Mouse (Mus musculus) stomach, adult 2 months (tissue): ENCODE data around the gene Gm13304. TPM values are rescaled to one million over a fixed set of nuclear protein-coding genes. Genes with fewer than 3 reads are reported as not detected.

Experiments
- polyA plus RNA-seq: library from polyadenylated mRNA; depleted of rRNA; stranded (reverse); fragments of >200 nt; gene quantifications from 2 replicates; pipeline ENCODE4 v1.2.3, GENCODE M21; 2012; rRNA removed

Gene Gm13304
- polyA plus RNA-seq: not detected in 2 replicates

DNA sequence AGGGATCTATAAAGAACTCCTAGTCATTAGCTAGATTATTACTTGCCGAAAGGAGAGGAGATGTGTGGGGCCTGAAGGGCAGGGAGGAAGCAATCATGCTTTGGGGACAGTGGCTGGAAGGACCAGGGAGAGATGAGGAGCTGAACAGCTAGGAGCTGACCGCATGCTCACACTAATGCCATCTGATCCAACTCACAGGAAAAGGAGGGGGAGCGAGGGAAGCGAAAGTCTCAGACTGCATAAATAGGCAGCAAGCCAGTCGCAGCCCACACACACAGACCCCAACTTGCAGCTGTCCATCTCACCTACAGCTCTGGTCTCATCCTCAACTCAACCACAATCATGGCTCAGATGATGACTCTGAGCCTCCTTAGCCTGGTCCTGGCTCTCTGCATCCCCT lies at the start of gene Gm13304:
Gm13304 (plus strand) TSS at position 301 of the 400 bp plus-strand sequence.

DNA sequence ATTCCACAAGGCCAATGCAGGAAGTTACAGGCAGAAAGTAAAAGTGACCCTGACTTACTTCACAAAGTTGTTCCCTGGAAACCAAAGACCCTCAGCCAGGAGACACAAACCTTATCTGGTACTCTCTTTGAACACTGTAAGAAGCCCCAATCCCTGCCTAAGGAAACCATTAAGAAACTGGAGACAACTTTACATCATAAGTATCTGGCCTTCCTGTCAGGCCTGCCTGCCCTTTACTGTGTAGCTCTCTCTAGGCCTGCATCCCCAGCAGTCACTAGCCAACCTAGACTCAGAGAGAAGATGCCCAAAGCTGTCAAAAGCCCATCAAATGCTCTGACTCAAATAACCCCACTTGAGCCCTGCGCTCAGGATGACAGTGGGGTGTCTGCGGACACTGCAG lies 23.7 kb upstream of the Gm13304 start, which contains the start of gene Gm3893:
Gm3893 (plus strand) TSS at position 301 of the 400 bp plus-strand sequence.

DNA sequence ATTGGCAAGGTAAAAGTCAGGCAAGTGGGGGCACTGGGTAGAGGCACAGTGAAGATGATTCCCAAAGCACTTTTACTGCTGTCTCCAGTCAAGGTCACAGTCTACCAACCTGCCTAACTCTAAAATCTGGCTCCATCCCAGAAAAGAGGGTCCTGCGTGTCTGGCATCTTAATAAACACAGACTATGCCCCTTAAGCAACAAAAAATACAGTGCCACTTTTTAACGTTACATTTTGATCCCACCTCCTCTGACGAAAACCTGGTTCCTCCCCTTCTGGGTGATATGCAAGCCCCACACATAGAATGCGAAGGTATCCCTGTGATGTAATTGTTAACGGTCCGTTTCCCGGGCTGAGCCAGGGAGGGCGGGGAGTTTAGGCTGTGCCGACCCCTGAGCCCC lies 38.5 kb downstream of the Gm13304 start, which contains the start of gene Gm13306:
Gm13306 (plus strand) TSS at position 301 of the 400 bp plus-strand sequence.

Other genes starting within 250 kb of the Gm13304 start
- 4.9 TPM in 1 of 2 replicates, not detected in the other for gene Gm21541, start 211.2 kb upstream of the Gm13304 start, polyA plus RNA-seq
- 0.34 and 3.0 TPM in 2 replicates for gene Gm20878, start 173.2 kb upstream of the Gm13304 start, polyA plus RNA-seq
- 0.02 TPM in 1 of 2 replicates, not detected in the other for gene Fam205a4, start 148.8 kb upstream of the Gm13304 start, polyA plus RNA-seq
- 0.03 TPM in 1 of 2 replicates, not detected in the other for gene Gm21093, start 80.1 kb upstream of the Gm13304 start, polyA plus RNA-seq
- not detected in 2 replicates for gene Gm3893, start 23.6 kb upstream of the Gm13304 start, polyA plus RNA-seq
- not detected in 2 replicates for gene Gm13306, start 38.6 kb downstream of the Gm13304 start, polyA plus RNA-seq
- gene Gm13305, start 53.8 kb downstream of the Gm13304 start, polyA plus RNA-seq: 0.32 TPM in 1 of 2 replicates, not detected in the other
- not detected in 2 replicates for gene Gm10600, start 125.8 kb downstream of the Gm13304 start, polyA plus RNA-seq
- gene Ccl21b, start 140.9 kb downstream of the Gm13304 start, polyA plus RNA-seq: 1.3 TPM in 1 of 2 replicates, not detected in the other
- gene Gm21953, start 179.4 kb downstream of the Gm13304 start, polyA plus RNA-seq: not detected in 2 replicates
- gene Fam205a3, start 203.5 kb downstream of the Gm13304 start, polyA plus RNA-seq: not detected in 2 replicates